Mouse (Mus musculus) kidney, adult 2 months (tissue): Measurements from ENCODE around the gene Eno4. TPM values are rescaled to one million over a fixed set of nuclear protein-coding genes. Genes with fewer than 3 reads are reported as not detected.

Experiments
- DNase-seq: peaks from one replicate; pipeline ENCODE4 v3.0.0; 2021
- H3K27ac ChIP-seq: fragments of 200-500 bp; 2 replicates; pipeline ENCODE4 v1.5.1; 2012; ENCODE audit warnings: low read depth, low read length, control low read depth, inconsistent platforms; ENCODE audit not compliant: insufficient read depth
- H3K27me3 ChIP-seq: fragments of 200-500 bp; replicated peaks from 2 replicates; pipeline ENCODE4 v1.6.1; 2012; ENCODE audit warnings: mild to moderate bottlenecking, moderate library complexity, low read length, inconsistent platforms; ENCODE audit not compliant: control insufficient read depth, insufficient read depth
- H3K36me3 ChIP-seq: fragments of 200-500 bp; 2 replicates; pipeline ENCODE4 v1.6.1; 2012; ENCODE audit warnings: mild to moderate bottlenecking, moderate library complexity, low read length, inconsistent platforms; ENCODE audit not compliant: control insufficient read depth, insufficient read depth
- H3K4me1 ChIP-seq: fragments of 200-500 bp; 2 replicates; pipeline ENCODE4 v1.6.1; 2011; ENCODE audit warnings: low read length; ENCODE audit not compliant: control insufficient read depth, insufficient read depth
- H3K4me3 ChIP-seq: fragments of 200-500 bp; 2 replicates; pipeline ENCODE4 v1.5.1; 2011; ENCODE audit warnings: mild to moderate bottlenecking, low read depth, low read length, control low read depth; ENCODE audit not compliant: insufficient read depth
- CTCF ChIP-seq: fragments of 200-500 bp; conservative IDR thresholded peaks from 2 replicates; pipeline ENCODE4 v1.5.1; 2011; ENCODE audit warnings: low read depth, mild to moderate bottlenecking, control low read depth, low read length, moderate library complexity, mixed read lengths; ENCODE audit not compliant: insufficient read depth, insufficient read length
- POLR2A ChIP-seq: fragments of 200-500 bp; IDR thresholded peaks from one replicate; pipeline ENCODE4 v1.6.1; 2011; ENCODE audit warnings: low read depth, low read length, control low read depth
- WGBS: fragments of 180-500 bp; shearing (Covaris S2); methylation state at CpG from one replicate; pipeline ENCODE4 v1.1.7; 2018; 5-methylcytosine and 5-hydroxymethylcytosine counted together
- polyA plus RNA-seq: library from polyadenylated mRNA; depleted of rRNA; stranded (reverse); fragments of >200 nt; gene quantifications from 2 replicates; pipeline ENCODE4 v1.2.3, GENCODE M21; 2012

Gene Eno4
- polyA plus RNA-seq, 1 experiment, result 0.31 TPM

GRCm38 (mm10) chr19:58975216-58975863 lies 32.1 kb downstream of the Eno4 start:
- H3K4me3 ChIP-seq, result no peak overlapping the region
- no peaks in the 10 kb centered on the region for H3K36me3 ChIP-seq
- H3K4me1 ChIP-seq, result no peaks in the 10 kb centered on the region
- WGBS, result 69% methylated on average over 11 of the region's 11 CpGs
- DNase-seq, result no peak
- TF ChIP-seq CTCF, result no peak
- no peaks in the 10 kb centered on the region for H3K27me3 ChIP-seq
- H3K27ac ChIP-seq, result no peak overlapping the region

- DNase-seq, result no peak
- Histone ChIP-seq H3K27me3 (no peaks in the 10 kb centered on the region), H3K36me3 (no peaks in the 10 kb centered on the region), H3K27ac (no peak overlapping the region), H3K4me3 (no peak overlapping the region), H3K4me1 (no peaks in the 10 kb centered on the region)
- 61% methylated on average over 11 of the region's 11 CpGs for WGBS
- TF ChIP-seq CTCF, result no peak
These were observed 35.4 kb downstream of the Eno4 start for GRCm38 (mm10) chr19:58978401-58979171.

- DNase-seq, result no peak
- H3K4me1 ChIP-seq, result no peaks in the 10 kb centered on the region
- no peak for TF ChIP-seq POLR2A
- TF ChIP-seq CTCF, result no peak
- WGBS, result 64% methylated on average over 13 of the region's 13 CpGs
- H3K27me3 ChIP-seq, result no peaks in the 10 kb centered on the region
- no peak overlapping the region for H3K4me3 ChIP-seq
- no peak overlapping the region for H3K27ac ChIP-seq
- H3K36me3 ChIP-seq, result no peaks in the 10 kb centered on the region
These were observed 36.3 kb downstream of the Eno4 start for GRCm38 (mm10) chr19:58979436-58980055.

GRCm38 (mm10) chr19:58980056-58980440 lies 36.8 kb downstream of the Eno4 start:
- no peaks in the 10 kb centered on the region for H3K4me1 ChIP-seq
- H3K4me3 ChIP-seq, result no peak overlapping the region
- H3K36me3 ChIP-seq, result no peaks in the 10 kb centered on the region
- no peak for DNase-seq
- no peak overlapping the region for H3K27ac ChIP-seq
- TF ChIP-seq POLR2A (no peak), CTCF (no peak)
- no peaks in the 10 kb centered on the region for H3K27me3 ChIP-seq
- 79% methylated on average over 5 of the region's 5 CpGs for WGBS

- Histone ChIP-seq H3K4me1 (no peaks in the 10 kb centered on the region), H3K36me3 (no peaks in the 10 kb centered on the region), H3K27me3 (no peaks in the 10 kb centered on the region), H3K27ac (no peak overlapping the region), H3K4me3 (no peak overlapping the region)
- TF ChIP-seq CTCF (no peak), POLR2A (no peak)
- 50% methylated on average over 9 of the region's 9 CpGs for WGBS
- no peak for DNase-seq
These were observed 38.3 kb downstream of the Eno4 start for GRCm38 (mm10) chr19:58981571-58981970.

- Histone ChIP-seq H3K4me3 (no peak overlapping the region), H3K4me1 (no peaks in the 10 kb centered on the region), H3K36me3 (no peaks in the 10 kb centered on the region; the same call in none of the 2 replicates), H3K27me3 (no peaks in the 10 kb centered on the region), H3K27ac (no peak overlapping the region)
- TF ChIP-seq POLR2A (no peak), CTCF (no peak)
- WGBS, result 87% methylated on average over 6 of the region's 6 CpGs
- no peak for DNase-seq
These were observed 59.6 kb downstream of the Eno4 start for GRCm38 (mm10) chr19:59002827-59003226.

- Histone ChIP-seq H3K4me3 (no peak overlapping the region), H3K27ac (no peak overlapping the region), H3K27me3 (no peaks in the 10 kb centered on the region), H3K36me3 (no peaks in the 10 kb centered on the region; the same call in none of the 2 replicates), H3K4me1 (no peaks in the 10 kb centered on the region)
- no peak for DNase-seq
- 87% methylated on average over 15 of the region's 15 CpGs for WGBS
- TF ChIP-seq CTCF, result no peak
- no peak for TF ChIP-seq POLR2A
These were observed 63.5 kb downstream of the Eno4 start for GRCm38 (mm10) chr19:59006577-59007340.
